In genomic region chr9:110117779-110118139, GRCm38 (mm10) we compare ENCODE assay signal across 8 mouse cellular contexts. TPM values are rescaled to one million over a fixed set of nuclear protein-coding genes. Genes with fewer than 3 reads are reported as not detected.
DNase-seq lines count a peak whose midpoint lies in the region; ATAC-seq lines count a peak whose summit lies in the region.

Gene Dhx30 (minus strand): TSS chr9:110117830.

- peak; percentile 10; the same call in 1 of the 2 replicates for ATAC-seq in kidney, embryonic 15.5 days (replicated peaks; ENCODE audit: low FRiP score)
- ATAC-seq in intestine, embryonic 16.5 days: peak; percentile 22
- peak; percentile 7 for ATAC-seq in megakaryocyte progenitor cell, adult 5-6 weeks (replicated peaks; ENCODE audit: poor library complexity)

- no peak for DNase-seq in kidney, adult 8-10 months
- no peak for DNase-seq in adrenal gland, postnatal 36 days
- DNase-seq in gastrocnemius, postnatal 25 days: no peak
- DNase-seq in spleen, postnatal 10 days (ENCODE audit: low spot score in 2 of 2): no peak
- no peak for DNase-seq in spleen, adult 18-20 months

- H3K9ac ChIP-seq in kidney, embryonic 15.5 days: peak within 1 kb of the TSS; percentile 70
- peak within 1 kb of the TSS; percentile 92 for H3K9ac ChIP-seq in intestine, embryonic 16.5 days (ENCODE audit: low read depth, low read length)

- peak within 1 kb of the TSS; percentile 98 for H3K27ac ChIP-seq in kidney, embryonic 15.5 days
- peak within 1 kb of the TSS; percentile 97 for H3K27ac ChIP-seq in intestine, embryonic 16.5 days (ENCODE audit: low read length)

- peak within 1 kb of the TSS; percentile 74 for H3K4me2 ChIP-seq in kidney, embryonic 15.5 days
- peak within 1 kb of the TSS; percentile 73 for H3K4me2 ChIP-seq in intestine, embryonic 16.5 days (ENCODE audit: low read depth, low read length)

- under 1% methylated on average over 17 of the region's 17 CpGs for WGBS in kidney, embryonic 15.5 days
- WGBS in intestine, embryonic 16.5 days: under 1% methylated on average over 17 of the region's 17 CpGs

- no peaks in the 10 kb centered on the region for H3K27me3 ChIP-seq in kidney, embryonic 15.5 days
- no peaks in the 10 kb centered on the region for H3K27me3 ChIP-seq in intestine, embryonic 16.5 days (replicated peaks; ENCODE audit: control insufficient read depth, insufficient read depth, low read length)

- peaks cover 24% of the 10 kb centered on the region for H3K36me3 ChIP-seq in kidney, embryonic 15.5 days
- no peaks in the 10 kb centered on the region for H3K36me3 ChIP-seq in intestine, embryonic 16.5 days (ENCODE audit: control insufficient read depth, insufficient read depth, low read length)

- H3K9me3 ChIP-seq in kidney, embryonic 15.5 days (replicated peaks): no peaks in the 10 kb centered on the region
- no peaks in the 10 kb centered on the region for H3K9me3 ChIP-seq in intestine, embryonic 16.5 days (ENCODE audit: control insufficient read depth, low read length)

- H3K4me1 ChIP-seq in kidney, embryonic 15.5 days: peaks cover 25% of the 10 kb centered on the region
- peaks cover 11% of the 10 kb centered on the region for H3K4me1 ChIP-seq in intestine, embryonic 16.5 days (ENCODE audit: control insufficient read depth, insufficient read depth, low read length)

- peak within 1 kb of the TSS; percentile 80 for H3K4me3 ChIP-seq in kidney, embryonic 15.5 days (replicated peaks)
- H3K4me3 ChIP-seq in intestine, embryonic 16.5 days (ENCODE audit: low read length): peak within 1 kb of the TSS; percentile 95

RNA-seq across cellular contexts. Expression of gene Dhx30, which starts in this region (rescaled TPM):
- 136 and 138 TPM in 2 replicates for polyA plus RNA-seq in kidney, embryonic 15.5 days (2015; fragmentation: Nextera tagmentation; extraction: Ambion mirVana)
- 100 to 1,000 TPM in 1 of 2 experiments, 10 to 100 TPM in 1; 99.2 to 103 TPM for total RNA-seq in adrenal gland, postnatal 36 days (2021)
- total RNA-seq in gastrocnemius, postnatal 25 days (2021): 10 to 100 TPM; 28.7 to 29.9 TPM
- polyA plus RNA-seq in intestine, embryonic 16.5 days (2015; fragmentation: Nextera tagmentation; extraction: Ambion mirVana): 77.2 and 83.9 TPM in 2 replicates
- total RNA-seq in megakaryocyte progenitor cell, adult 5-6 weeks (2015): 56.3 and 69.5 TPM in 2 replicates
- total RNA-seq in megakaryocyte progenitor cell, adult 5-6 weeks (2017): 45.0 and 69.6 TPM in 2 replicates
